Mouse (Mus musculus) G1E (cell line): ENCODE measurements around the gene Ccdc185. TPM values are rescaled to one million over a fixed set of nuclear protein-coding genes. Genes with fewer than 3 reads are reported as not detected.

Experiments
- ATAC-seq: 2 replicates; pipeline ENCODE4 v1.8.0; 2016; ENCODE audit warnings: mild to moderate bottlenecking; ENCODE audit not compliant: insufficient number of reproducible peaks, poor library complexity, low FRiP score, severe bottlenecking; ENCODE audit errors: extremely low read depth
- DNase-seq: peaks from one replicate; pipeline ENCODE4 v3.0.0; 2012; ENCODE audit warnings: low spot score
- H3K27me3 ChIP-seq: 2 replicates; pipeline ENCODE4 v1.6.1; 2012; ENCODE audit warnings: mild to moderate bottlenecking, low read length, inconsistent platforms; ENCODE audit not compliant: insufficient read depth
- H3K36me3 ChIP-seq: replicated peaks from 2 replicates; pipeline ENCODE3; 2012; ENCODE audit warnings: mild to moderate bottlenecking, inconsistent platforms
- H3K4me1 ChIP-seq: 2 replicates; pipeline ENCODE4 v1.6.1; 2012; ENCODE audit warnings: low read depth, low read length, inconsistent platforms, mixed read lengths; ENCODE audit not compliant: insufficient read depth
- H3K4me3 ChIP-seq: 2 replicates; pipeline ENCODE4 v1.5.1; 2012; ENCODE audit warnings: low read depth, mild to moderate bottlenecking, inconsistent platforms, low read length, moderate library complexity, mixed read lengths
- H3K9me3 ChIP-seq: replicated peaks from 2 replicates; pipeline ENCODE4 v1.6.1; 2012; ENCODE audit warnings: inconsistent platforms
- CTCF ChIP-seq: IDR thresholded peaks from 2 replicates; pipeline ENCODE4 v1.5.1; 2012; ENCODE audit warnings: low read depth, low read length, inconsistent platforms, mixed read lengths
- GATA1 ChIP-seq: IDR thresholded peaks from 2 replicates; pipeline ENCODE4 v1.6.1; 2012; ENCODE audit warnings: borderline replicate concordance, low read length, inconsistent platforms, mixed read lengths
- GATA2 ChIP-seq: IDR thresholded peaks from 2 replicates; pipeline ENCODE4 v1.6.1; 2012; ENCODE audit warnings: low read depth, low read length, inconsistent platforms, borderline replicate concordance
- POLR2AphosphoS5 ChIP-seq: IDR thresholded peaks from 2 replicates; pipeline ENCODE4 v1.6.1; 2012; ENCODE audit warnings: low read depth, low read length, inconsistent platforms; ENCODE audit not compliant: insufficient replicate concordance
- TAL1 ChIP-seq: conservative IDR thresholded peaks from 2 replicates; pipeline ENCODE4 v1.6.1; 2012; ENCODE audit warnings: low read depth, low read length, inconsistent platforms, mixed read lengths
- polyA plus RNA-seq: library from polyadenylated mRNA; stranded (reverse); fragments of >175 nt; gene quantifications from 2 replicates; pipeline ENCODE4 v1.2.3, GENCODE M21; 2012
- total RNA-seq, 2 experiments: library from RNA; stranded (forward) in 1 of 2; stranded (reverse) in 1 of 2; fragments of 200-1000 nt in 1 of 2; fragments of >200 nt in 1 of 2; fragmentation: Nextera tagmentation in 1 of 2; gene quantifications; 2 replicates each; pipeline ENCODE4 v1.2.3; 2014 to 2017

Ccdc185 gene
- total and polyA plus RNA-seq, 3 experiments: 0.11 TPM; not detected in 2

DNA sequence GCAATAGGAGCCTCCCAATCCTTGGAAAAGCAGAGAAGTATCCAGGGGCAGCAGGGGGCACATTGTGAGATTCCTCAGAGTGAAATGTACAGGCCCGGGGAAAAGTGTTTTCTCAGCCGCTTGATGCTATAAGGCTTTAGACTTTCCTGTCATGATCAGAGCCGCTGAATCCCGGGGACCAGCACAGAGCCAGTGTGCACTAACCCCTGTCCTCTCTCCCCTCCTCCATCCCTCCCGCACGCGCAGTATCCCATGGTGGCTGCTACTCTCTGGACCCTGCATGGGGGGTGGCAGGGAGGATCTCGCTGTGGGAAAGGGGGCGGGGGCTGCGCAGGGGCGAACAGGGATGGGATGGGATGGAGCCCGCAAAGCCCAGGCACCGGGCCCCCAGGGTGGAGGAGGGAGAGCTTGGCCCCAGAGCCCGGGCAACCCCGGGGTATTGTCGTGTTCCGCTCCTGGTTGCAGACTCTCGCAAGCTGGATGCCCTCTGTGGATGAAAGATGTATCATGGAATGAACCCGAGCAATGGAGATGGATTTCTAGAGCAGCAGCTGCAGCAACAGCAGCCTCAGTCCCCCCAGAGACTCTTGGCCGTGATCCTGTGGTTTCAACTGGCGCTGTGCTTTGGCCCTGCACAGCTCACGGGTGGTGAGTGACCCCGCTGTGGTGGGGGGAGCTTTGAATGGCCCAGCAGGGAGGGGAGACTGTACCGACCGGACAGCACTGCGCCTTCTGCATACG, 15.7 kb upstream of the Ccdc185 start:
- no peak for DNase-seq
- no peaks in the 10 kb centered on the region for H3K27me3 ChIP-seq
- no peak for ATAC-seq

DNA sequence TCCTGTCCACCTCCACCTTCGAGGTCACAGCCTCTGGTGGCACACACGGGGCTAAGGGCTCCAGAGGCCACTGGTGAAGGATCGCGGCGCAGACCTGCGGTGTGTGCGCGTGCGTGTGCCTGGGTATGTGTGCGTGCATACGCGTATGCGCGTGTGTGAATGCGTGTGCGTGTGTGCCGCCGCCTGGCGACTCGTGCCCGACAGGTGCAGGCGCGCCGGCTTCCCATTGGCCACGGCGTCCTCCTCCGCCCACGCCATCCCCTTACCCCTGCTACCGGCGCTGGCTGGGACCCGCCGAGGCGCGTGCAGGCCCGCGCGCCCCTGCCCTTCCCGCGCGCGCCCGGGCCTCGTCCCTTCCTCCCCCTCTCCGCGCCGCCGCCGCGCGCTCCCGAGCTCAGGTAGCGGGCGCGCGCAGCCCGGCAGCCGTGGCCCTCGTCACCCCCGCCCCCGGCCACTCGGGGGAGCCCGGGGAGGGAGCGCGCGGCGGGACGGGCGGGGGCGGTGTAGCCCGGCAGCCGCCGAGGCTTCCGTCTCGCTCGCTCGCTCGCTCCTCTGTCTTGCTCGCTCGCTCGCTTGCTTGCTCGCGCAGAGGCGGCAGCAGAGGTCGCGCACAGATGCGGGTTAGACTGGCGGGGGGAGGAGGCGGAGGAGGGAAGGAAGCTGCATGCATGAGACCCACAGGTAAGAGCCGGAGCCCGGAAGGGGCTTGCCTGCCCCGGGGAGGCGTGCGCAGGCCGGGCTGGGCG, 14.9 kb upstream of the Ccdc185 start, which contains the start of gene Susd4:
Gene Susd4, plus strand, starts transcription at position 145 of the 746 bp plus-strand sequence.
- Histone ChIP-seq H3K4me1 (no peaks in the 10 kb centered on the region), H3K27me3 (no peaks in the 10 kb centered on the region), H3K4me3 (peak within 1 kb of the TSS; percentile 51; the same call in 1 of the 2 replicates), H3K9me3 (peaks cover 76% of the 10 kb centered on the region), H3K36me3 (no peaks in the 10 kb centered on the region)
- TF ChIP-seq POLR2AphosphoS5 (no peak), GATA2 (no peak), GATA1 (no peak), TAL1 (no peak), CTCF (no peak)
- DNase-seq (no peak), ATAC-seq (no peak)

More for the DNA sequence above, 15.7 kb upstream of the Ccdc185 start:
- Histone ChIP-seq H3K4me3 (no peak overlapping the region), H3K4me1 (no peaks in the 10 kb centered on the region), H3K36me3 (no peaks in the 10 kb centered on the region), H3K9me3 (peaks cover 77% of the 10 kb centered on the region)
- no peak for TF ChIP-seq GATA1
- TF ChIP-seq POLR2AphosphoS5: no peak
- no peak for TF ChIP-seq CTCF
- TF ChIP-seq TAL1: no peak
- TF ChIP-seq GATA2: no peak

DNA sequence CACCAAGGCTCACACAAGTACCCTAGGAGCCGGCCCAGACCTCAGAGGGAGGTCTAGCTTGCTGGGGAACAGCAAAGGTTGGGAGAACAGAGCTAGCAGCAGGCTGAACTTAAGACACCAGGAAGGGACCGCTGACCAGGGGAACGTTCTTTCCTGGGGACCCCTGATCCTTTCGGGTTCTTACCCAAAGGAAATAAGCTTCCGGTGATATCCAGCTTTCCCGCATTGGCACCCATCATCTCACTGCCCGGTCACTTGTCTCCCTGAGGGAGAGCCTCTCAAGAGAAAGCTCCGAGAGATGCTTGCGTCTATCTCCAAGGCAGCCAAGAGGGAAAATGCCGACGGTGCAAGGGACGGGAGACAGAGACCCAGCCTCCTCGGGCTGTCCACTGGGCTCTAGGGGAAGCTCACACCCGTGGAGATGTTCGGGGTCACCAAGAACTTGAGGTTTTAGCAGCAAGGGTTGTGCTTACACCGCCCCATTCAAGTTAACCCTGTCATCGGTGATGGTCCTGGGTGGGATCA, 14.3 kb upstream of the Ccdc185 start:
- Histone ChIP-seq H3K9me3 (peaks cover 77% of the 10 kb centered on the region), H3K36me3 (no peaks in the 10 kb centered on the region), H3K4me1 (no peaks in the 10 kb centered on the region), H3K4me3 (peak overlapping the region; percentile 51; the same call in 1 of the 2 replicates), H3K27me3 (no peaks in the 10 kb centered on the region)
- DNase-seq (no peak), ATAC-seq (no peak)
- TF ChIP-seq GATA2: no peak
- no peak for TF ChIP-seq GATA1
- no peak for TF ChIP-seq CTCF
- no peak for TF ChIP-seq TAL1
- TF ChIP-seq POLR2AphosphoS5: no peak

DNA sequence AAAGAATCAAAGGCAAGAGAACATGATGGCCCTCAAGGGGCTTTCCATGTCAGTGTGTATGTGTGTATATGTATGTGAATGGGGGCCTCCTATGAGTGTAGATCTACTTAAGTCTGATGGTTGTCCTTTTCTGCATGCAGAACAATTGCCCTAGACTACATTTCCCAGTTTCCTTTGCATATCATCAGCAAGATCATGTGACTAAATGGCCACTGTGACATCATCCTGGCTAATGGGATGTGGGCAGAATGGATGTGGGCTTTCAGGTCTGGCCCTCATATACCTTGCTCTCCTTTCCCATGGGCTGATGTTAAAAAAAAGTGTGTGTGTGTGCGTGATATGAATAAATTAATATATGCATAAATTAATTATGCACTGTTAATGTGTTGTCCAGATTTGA, 9.8 kb upstream of the Ccdc185 start:
- DNase-seq (no peak), ATAC-seq (no peak)
- Histone ChIP-seq H3K27me3 (no peaks in the 10 kb centered on the region), H3K4me1 (no peaks in the 10 kb centered on the region), H3K36me3 (no peaks in the 10 kb centered on the region), H3K9me3 (peaks cover 64% of the 10 kb centered on the region), H3K4me3 (no peak overlapping the region)
- no peak for TF ChIP-seq GATA2
- TF ChIP-seq GATA1: no peak
- TF ChIP-seq TAL1: no peak
- TF ChIP-seq POLR2AphosphoS5: no peak
- no peak for TF ChIP-seq CTCF

DNA sequence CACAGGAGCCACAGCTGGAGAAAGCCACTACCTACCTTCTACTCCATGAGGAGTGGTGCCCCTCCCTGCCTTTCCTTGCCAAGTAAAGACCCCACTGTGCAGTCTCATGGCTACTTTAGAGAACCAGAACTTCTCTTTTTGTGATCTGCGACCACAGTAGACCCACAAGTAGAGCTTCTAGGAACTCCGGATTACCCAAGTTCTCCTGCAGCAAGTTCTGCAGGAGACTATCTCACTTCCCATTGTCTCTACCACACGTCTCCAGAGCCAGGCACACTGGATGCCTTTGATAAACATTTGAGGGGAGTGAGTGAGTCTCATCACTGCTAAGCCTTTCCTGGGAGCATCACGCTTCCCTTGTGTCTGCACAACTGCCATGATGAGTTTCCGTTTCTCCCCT, 5.9 kb upstream of the Ccdc185 start:
- no peaks in the 10 kb centered on the region for H3K36me3 ChIP-seq
- H3K27me3 ChIP-seq: no peaks in the 10 kb centered on the region
- H3K4me3 ChIP-seq: no peak overlapping the region
- no peaks in the 10 kb centered on the region for H3K4me1 ChIP-seq
- ATAC-seq (no peak), DNase-seq (no peak)
- TF ChIP-seq POLR2AphosphoS5: no peak
- TF ChIP-seq TAL1: no peak
- TF ChIP-seq GATA2: no peak
- no peak for TF ChIP-seq GATA1
- no peak for TF ChIP-seq CTCF
- H3K9me3 ChIP-seq: peaks cover 58% of the 10 kb centered on the region

DNA sequence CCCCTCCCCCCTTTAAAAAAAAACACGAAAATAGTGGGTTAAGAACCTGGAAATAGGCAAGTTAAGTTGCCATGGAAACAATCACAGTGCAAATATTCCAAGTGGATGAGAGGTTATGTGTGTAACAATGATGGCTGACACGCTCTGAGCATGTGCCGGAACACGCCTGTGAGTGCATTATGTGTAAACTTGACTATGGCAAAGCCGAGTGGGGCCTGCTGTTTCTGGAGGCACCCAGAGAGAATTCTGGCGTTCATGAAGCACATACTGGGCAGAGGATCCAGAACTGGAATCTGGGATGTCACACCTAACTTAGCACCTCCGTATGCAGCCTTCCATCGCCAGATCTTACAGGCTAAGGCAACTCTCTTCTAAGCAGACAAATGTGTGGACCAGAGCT, 4.7 kb upstream of the Ccdc185 start:
- ATAC-seq: no peak
- TF ChIP-seq GATA2 (no peak), GATA1 (no peak), CTCF (no peak), TAL1 (no peak), POLR2AphosphoS5 (no peak)
- no peaks in the 10 kb centered on the region for H3K4me1 ChIP-seq
- H3K9me3 ChIP-seq: peaks cover 61% of the 10 kb centered on the region
- H3K27me3 ChIP-seq: no peaks in the 10 kb centered on the region; the same call in 1 of the 2 replicates
- no peaks in the 10 kb centered on the region for H3K36me3 ChIP-seq
- no peak for DNase-seq
- H3K4me3 ChIP-seq: no peak overlapping the region
